Mouse (Mus musculus) heart, postnatal 4 days (tissue): ENCODE data around the gene Srpr. TPM values are rescaled to one million over a fixed set of nuclear protein-coding genes. Genes with fewer than 3 reads are reported as not detected.

Experiments used
- DNase-seq: peaks from one replicate; pipeline ENCODE4 v3.0.0; 2021
- total RNA-seq, 2 experiments: library from RNA; stranded (reverse); gene quantifications; 2 replicates each; pipeline ENCODE4 v1.2.3; 2021

Gene Srpr
- total RNA-seq, result 10 to 100 TPM; 93.2 to 95.3 TPM

DNA sequence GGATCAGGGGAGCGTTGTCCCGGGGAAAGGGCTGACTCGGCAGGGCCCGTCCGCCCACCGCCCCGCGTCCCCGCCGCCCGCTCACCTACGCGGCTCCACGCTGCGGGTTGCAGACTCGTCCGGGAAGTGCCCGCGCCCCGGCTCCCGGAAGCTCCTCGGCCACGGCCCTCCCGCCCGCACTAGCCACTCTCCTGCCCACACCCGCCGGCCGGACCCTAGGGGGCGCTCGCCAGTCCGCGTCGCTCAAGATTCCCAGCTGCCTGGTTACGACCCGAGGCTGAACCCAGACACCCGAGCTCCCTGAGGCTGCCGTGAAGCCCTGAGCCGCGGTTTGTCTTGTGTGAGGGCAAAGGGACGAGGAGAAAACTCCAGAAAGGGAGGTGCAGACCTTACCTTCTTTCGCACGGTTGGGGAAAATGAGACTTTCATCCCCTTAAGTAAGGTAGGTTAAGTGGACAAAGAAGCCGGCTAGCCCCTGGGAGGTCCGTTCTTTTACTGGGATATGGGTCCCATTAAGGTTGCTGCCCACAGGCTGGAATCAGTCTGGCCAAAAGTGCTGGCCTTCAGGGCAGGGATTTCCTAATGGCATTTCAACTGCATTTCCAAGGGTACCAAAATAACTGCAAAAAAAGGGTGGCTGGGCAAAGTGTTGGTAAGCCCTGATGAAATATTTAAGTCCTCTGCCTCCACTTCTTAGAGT, at the start of gene Srpr, which contains the start of gene Tirap:
Srpr (plus strand) TSS at position 404 of the 700 bp plus-strand sequence.
Tirap (minus strand) TSS at position 520 of the 700 bp plus-strand sequence.
- peak; percentile 97 for DNase-seq

DNA sequence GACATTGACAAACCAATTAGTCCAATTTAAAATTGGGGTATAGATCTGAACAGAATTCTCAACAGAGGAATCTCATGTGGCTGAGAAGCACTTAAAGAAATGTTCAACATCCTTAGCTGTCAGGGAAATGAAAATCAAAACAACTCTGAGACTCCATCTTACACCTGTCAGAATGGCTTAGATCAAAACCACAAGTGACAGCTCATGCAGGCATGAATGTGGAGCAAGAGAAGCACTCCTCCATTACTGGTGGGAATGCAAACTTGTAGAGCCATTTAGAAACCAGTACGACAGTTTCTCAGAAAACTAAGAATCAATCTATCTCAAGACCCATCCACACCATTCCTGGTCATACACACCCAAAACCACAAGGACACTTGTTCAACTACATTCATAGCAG, 47.1 kb upstream of the Srpr start:
- DNase-seq, result no peak

DNA sequence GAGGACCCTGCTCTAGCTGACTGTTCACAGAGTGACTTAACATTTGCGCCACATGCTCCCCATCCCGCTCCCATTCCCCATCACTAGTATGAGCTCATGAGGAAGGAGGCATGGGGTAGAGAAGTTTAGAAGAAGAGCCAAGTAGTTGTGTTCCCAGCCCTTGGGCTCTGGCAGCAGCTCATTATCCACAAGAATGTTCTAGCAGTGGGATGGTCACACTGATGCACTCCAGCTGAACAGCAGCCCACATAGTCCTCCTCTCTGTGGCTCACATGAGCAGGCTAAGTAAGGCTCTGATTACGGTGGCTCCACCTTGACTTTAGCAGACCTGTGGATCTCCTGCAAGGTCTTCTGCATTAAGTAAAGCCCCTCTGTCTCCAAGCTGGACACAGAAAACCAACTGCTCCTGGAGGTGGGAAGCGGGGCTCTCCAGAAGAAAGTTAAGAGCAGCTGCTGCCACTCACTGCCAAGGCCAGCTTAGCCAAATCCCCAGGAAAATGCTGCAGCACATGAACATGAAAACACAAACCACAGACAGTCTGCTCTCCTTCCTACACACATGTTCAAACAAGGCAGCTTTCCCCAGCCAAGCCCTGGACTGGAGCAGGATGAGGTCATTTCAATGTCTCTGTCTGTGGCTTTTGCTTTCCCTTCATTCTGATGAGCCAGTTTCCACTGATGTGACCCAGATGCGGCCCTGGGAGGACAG, 43.8 kb upstream of the Srpr start:
- peak; percentile 62 for DNase-seq

DNA sequence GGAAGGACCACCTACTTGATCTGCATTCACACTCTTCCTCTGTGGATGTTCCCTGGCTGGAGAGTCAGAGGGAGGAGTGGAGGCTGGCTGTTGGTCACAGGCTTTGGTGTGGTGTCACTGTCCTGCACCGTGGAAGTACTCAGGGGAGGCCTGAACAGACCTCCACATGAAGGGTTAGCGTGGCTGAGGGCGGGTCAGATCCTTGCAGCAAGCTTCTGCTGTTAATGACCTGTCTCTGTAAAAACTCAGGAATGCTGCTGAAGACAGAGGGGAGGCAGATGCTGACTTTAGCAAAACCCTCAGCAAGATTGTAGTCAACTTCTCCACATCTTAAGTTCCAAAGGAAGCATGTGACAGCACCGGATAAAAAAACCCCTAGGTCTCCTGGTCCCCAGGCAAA, 43.1 kb upstream of the Srpr start:
- DNase-seq, result no peak

DNA sequence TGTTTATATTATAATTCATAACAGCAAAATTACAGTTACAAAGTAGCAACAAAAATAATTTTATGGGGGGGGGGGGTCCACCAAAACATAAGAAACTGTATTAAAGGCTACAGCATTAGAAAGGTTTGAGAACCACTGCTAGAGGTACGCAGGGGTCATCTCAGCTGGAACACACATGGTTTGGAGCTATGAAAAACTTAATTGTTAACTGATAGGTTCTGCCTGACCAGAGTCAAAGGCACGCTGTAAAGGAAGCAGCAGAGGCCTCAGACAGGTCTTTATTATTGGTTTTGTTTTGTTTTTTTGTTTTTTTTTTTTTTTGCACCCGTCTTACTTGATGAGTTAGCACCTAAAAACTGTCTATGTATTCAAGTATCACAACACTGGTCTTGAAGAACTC, 41.5 kb upstream of the Srpr start:
- DNase-seq, result no peak

DNA sequence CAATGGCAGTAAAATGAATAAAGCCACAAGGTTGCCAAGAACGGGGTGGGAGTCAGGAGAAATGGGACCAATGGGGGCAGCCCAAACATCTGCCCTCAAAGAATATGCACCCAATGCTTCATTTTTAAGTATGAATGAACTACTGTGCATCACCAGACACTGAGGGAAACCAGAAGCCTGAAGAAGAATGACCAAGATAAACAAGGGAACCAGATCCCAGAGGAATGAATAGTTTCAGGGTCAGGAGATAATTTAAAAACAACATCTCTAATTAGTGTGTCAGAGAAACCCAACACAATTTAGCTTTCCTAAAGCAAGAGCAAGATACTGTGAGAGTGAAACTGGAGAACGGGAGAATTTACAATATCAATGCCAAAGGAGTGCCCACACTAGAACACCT, 39.3 kb upstream of the Srpr start:
- DNase-seq, result no peak

DNA sequence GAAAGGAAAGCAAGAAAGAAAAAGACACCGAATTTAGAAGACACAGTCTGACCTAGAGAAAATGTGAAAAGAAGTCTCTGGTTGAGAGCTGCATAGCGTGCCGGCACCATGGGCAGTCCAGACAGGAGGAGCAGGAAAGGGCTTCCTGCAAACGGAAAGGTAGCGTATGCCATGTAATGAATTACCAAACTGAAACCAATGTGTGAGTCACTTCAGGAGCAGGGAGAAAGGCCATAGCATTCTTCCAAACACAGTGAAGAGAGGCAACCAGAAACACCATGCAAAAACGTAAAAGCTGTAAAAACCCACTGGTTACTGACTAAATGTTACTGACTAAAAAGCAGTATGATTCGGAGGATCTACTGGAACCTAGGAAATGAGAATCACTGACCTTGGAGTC, 38.3 kb upstream of the Srpr start:
- DNase-seq, result no peak

DNA sequence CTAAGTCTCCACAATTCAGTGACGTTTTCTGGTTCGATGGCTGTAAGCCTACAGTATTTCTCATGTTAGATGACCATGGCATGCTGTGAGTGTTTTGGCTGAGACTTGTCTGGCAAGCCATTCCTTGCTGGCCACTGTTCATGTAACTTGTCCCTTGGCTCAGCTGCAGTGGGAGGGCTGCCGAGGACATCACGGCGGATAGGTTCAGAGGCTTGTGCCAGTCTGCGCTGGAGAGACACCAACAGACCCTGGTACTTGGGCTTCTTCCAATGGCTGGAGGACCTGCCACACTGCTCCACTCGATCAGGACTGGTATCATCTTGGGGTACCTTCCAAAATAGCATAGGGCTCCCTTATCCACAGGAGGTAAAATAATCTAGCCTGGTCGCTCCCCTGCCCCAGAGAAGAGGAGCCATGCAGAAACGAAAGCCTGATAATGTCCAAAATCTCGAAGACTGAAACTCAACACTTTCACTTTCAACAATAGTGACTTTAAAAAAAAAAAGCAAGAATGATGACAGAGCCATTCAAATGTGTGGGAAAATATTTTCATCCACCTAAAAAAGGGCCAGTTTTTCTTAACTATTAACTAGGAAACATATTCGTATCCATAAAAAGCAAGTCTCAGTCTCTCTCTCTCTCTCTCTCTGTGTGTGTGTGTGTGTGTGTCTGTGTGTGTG, 36.8 kb upstream of the Srpr start:
- peak; percentile 76 for DNase-seq

DNA sequence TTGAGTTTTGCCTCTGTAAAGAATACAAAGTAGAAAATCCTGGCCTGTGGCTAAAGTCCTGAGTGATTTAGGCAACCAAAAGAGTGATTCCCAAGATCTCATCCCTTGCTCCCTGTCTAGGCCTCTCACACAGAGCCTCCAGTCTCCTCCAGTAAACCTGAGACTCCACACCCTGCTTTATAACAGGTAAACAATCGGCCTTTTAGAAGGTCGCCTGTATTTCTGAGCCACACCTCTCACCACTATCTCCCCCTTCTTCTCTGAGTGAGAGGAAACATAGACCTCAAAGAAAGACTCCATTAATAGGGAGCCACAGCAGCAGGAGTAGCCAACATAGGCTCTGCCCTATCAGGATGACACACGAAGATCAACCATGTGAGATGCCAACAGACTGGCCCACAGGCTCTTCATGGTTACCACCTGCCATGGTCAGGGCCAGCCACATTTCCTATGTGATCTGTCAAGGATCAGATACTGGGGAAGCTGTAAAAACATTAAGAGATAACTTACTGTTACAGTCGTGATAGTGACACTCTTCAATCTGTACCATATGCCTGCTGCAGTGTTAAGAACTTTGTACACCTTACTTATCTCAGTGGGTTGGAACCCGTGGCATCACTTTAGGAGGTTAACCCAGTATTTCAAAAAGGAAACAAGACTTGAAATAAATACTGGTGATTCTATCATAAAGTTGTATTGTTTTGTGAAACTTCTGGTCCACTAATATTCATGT, 35.7 kb upstream of the Srpr start:
- DNase-seq, result no peak

DNA sequence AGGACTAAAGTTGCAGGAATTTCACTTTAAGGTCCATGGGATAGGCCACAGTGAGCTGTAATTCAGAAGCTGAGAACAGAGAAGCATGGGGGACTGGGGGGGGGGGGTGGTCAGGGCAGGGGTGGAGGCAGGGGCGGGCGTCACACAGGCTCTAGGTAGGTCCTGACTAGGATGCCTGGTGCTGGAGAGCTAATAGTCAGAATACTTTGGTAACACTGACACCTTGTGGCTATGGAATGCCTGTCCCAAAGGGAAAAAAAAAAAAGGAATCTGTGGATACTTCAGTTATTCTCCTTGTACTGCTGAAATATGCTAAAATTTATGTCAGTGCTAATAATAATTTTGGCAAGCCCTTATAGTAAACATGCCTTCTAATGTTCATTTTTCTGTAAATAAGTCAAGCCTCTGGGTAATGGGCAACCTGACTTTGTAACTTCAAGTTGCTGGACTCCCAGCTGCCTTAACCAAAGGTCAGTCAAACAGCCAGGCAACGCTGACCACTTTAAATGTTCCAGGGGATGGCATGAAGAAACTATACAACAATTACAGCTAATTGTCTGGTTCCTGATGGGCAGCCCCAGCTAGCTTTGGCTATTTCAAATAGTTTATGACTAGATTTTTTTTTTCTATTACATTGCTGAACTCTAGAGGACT, 33.7 kb upstream of the Srpr start:
- DNase-seq, result peak; percentile 42

DNA sequence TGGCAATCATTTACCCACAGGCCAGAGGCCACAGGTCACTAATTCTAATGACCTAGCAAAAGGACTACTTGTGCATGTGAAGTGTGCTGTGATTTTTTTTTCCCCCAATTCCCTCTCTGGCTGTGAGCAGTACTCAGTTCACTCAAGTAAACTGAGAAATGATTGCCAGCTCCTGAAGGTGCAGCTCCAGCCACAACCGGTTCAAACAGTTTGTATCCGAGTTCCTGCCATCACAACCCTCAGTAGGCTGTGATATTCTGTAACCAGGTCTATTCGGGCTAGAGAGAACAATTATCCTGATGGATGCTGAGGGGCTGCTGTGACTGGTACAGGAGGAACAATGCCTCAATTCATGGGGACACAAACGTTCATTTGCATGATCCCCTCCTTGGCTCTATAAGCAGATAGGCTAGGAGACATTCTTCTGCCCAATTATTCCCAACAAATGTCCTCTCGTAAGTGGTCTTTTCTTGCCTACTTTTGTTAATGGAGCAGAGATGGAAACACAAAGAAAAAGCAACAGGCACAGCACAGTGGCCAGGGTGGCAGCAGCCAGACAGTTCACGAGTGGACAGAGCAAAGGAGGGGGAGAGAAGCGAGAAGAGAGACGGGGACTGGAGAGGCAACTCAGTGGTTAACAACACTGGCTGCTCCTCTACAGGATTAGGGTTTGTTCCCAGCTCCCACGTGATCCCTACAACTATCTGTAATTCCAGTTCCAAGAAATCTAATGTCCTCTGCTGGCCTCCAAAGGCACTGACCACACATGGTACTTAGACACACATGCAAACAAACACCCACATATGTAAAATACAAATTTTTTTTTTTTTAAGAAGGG, 33.0 kb upstream of the Srpr start:
- no peak for DNase-seq

DNA sequence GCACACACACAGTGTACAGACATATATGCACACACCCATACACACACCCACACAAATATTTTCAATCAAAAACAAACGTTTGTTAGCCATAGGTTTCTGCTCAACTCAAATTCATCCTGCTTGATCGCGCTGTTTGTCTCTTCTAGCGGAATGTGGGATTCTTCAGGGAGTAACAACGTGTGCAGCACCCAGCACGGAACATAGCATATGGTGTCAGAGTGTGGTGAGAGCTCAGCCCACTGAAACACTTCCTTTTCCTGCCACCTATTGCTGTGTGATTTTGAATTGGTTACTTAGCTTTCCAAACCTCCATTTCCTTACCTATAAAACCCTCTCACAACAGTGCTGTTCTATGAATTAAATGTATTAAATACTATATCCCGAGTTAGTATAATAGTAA, 29.9 kb upstream of the Srpr start:
- no peak for DNase-seq

DNA sequence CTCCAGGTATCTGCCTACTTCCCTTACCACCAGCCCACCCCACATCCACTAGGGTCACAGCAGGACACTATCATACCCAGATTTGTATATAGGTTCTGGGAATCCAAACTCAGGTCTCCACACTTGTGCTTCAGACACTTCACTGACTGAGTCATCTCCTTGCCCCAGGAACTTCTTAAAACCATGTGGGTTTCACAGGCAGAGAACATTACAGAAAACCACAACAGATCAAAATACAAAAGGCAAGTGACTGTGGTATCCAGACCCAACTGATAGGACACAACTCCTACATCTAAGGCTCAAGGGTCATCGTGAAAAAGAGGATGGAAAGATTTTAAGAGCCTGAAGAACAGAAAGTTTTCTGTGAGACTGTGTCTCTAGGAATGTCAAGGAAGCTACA, 26.6 kb upstream of the Srpr start:
- DNase-seq, result no peak

DNA sequence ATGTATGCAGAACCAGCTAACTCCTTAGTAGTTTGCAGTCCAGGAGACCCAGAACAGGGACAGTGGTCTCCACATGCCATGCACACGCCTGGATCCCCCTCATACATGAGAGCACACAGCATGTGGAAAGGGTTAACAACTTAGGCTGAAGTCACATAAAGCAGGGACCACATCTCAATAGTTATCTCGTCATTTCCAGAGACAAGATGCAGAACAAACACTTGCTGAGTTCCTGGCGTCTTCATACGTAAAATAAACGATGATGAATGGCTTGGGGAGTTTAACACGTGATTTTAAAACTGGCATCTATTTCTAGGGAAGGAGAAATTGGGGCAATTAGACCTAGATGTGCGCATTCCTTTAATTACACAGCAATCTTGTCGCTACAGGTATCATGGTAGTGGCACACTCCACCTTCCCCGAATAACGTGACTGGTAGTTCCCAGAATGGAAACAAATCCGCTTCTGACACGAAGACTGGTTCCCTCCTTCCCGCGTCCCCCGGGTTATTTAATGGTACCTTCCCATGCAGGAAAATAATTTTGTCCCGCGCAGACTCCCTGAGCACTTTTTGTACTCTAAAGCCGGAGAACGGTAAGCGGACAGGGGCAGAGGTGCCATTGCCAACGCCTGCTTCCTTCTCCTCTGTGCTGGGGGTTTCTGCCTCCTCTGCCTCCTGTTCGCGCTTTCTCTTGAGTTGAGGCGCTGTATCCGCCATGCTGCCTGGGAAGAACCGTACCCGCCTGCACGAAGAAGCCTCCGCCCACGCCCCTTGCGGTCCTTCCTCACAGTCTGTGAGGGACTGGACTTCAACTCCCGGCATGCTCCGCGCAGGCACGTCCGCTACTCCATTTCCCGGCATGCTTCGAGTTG, 24.5 kb upstream of the Srpr start, which contains the start of gene Dcps:
Dcps (minus strand) TSS at position 811 of the 873 bp plus-strand sequence.
- DNase-seq, result peak; percentile 93

DNA sequence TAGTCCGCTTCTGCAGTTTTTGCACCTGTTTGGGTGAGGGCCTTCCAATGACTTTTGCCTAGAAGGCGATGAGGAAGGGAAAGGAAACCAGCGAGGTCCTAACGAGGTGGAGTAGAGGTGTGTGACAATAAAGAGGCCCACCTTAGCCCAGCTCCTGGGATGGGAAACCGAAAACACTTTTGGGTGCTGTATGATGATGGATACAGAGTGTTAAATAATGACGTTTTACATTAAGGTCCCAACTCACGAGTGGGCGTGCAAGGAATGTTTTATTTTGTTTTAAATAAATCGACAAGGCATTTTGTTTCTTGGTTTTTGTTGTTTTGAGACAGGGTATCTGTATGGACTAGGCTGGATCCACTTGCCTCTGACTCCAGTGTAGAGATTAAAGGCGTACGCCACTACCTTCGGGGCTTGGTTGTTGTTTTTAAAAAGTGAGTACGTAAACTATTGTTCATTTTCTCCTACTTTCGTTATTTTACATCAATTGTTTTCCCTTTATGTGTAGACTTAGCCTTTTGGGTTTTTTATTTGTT, 23.8 kb upstream of the Srpr start:
- DNase-seq, result no peak

DNA sequence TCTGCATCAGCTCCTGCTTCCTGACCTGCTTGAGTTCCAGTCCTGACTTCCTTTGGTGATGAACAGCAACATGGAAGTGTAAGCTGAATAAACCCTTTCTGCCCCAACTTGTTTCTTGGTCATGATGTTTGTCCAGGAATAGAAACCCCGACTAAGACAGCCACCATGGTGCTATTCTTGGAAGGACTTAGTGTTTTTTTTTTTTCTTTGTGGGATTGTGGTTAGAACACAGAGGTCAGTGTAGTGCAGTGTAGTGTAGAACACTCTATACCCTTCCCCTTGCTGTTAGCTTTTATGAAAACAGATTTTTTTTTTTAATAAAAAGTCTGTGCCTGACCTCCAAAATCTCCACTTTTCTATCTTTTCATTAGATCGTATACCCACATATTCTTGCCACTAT, 17.1 kb upstream of the Srpr start:
- no peak for DNase-seq

DNA sequence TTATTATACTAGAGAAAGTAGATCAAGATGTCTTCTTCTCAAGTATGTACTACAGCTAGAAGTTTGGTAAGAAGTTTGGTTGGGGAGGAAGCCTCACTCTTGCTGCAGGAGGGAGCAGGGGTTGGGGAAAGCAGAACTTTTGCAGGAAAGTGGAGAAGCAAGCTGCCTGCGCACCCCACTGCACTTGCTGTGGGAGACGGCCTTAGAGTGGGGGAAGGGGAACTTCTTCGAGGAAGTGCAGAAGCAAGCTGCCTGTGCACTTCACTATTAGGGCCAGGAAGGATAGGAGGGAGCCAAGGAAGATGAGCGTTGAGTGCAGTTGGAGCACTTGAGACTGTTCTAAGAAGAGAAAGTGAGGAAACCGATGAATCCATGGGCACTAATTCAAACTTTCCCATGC, 16.6 kb upstream of the Srpr start:
- DNase-seq, result no peak

DNA sequence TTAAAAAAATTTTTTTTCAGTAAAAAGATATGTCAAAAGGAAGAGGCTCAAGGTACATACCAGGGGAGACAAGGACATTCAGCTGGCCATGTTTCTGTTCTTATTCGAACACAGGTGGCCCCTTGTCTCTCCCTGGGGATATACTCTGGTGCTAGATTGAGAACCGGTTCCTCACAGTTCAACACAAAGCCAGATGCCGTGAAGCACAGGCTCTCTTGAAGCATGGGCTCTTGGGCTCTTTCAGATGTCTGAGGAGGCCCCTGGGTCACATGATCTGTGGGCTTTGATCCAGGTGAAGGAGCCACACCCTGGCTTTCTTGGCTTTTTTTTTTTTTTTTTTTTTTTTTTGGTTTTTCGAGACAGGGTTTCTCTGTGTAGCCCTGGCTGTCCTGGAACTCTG, 13.5 kb upstream of the Srpr start:
- DNase-seq, result no peak

DNA sequence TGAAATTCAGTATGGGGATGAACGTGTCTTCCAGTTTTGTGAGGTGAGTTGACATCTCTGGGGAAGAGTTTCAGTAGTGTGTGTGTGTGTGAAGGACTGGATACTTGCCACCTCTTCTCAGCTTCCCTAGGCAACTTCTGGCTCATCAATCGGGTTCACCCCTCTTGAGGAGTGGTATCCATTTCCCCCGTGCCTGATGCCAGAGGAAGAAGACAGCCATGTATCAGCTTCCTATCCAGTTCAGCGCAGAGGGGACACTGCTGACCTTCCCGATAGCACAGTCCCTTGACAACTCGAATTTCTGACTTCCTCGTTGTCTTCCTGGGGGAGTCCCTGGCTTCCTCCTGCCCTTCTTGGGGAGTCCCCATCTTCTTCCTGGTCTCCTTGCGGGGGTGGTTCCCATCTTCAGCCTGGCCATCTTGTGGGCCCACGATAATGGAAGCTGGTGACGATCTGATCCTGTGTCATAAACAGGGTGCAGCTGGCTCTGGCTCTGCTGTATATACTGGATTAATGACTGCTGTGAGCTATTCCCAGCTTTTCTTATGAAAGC, 12.5 kb upstream of the Srpr start:
- no peak for DNase-seq

DNA sequence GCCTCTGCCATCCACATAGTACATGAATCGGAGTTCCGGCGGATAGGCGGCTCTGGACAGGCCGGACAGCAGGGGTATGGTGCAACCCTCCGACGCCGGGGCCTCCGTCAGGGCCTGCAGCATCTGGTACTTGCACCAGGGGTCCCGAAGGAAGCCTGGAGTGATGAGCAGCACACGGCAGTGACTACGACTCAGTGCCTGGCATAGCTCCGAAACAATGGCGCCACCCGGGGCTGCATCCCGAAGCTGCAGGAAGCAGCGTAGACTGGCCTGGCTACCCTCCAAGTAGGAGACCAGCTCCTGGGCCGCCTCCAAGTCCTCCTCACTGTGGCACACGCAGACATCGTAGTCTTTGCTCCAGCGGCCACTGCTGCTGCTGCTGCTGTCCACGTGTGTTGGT, 11.3 kb upstream of the Srpr start:
- peak; percentile 75 for DNase-seq
